Mouse (Mus musculus) MEL-GATA-1-ER (cell line): ENCODE measurements around the gene Pqlc2.

ENCODE experiments used
- DNase-seq: peaks from one replicate; pipeline ENCODE4 v3.0.0-alpha.2; 2012; ENCODE audit warnings: low read depth; ENCODE audit errors: extremely low read depth

The Pqlc2 gene

DNA sequence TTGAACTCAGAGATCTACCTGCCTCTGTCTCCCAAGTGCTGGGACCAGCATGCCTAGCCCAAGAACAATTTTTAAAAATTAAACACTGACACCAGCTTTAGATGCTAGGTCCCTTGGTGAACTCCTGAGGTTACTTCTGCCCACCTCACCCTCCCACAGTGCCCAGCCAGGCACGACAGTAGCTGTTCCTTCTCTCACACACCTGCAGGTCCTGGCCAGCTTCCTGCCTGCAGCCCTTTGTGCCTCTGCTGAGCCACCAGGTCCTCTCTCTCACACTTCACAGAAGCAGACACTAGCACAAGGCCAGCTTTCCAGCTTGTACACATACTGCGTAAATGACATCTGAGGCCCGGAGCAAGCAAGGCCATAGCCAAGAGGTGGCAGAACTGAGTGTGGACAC, 5.0 kb downstream of the Pqlc2 start:
- no peak for DNase-seq

GRCm38 (mm10) chr4:139302241-139302640, 8.3 kb downstream of the Pqlc2 start:
- no peak for DNase-seq

DNA sequence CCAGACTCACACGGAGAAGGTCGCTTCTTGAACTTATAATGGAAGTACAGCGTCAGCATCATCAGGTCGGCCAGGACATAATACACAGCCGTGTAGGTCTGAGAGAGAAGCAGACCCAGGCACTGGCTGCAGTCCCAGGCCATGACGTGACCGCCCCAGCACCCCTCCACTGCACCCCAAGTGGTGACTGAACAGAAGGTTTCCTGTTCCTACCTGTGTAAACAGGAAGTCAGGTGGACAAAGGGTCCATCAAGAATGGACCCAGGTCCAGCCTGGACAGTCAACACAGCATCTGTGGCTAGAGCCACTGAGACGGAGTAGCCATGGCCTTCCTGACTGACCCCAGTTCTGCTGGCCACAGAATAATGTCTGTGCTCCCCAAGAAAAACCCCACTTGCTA, 8.7 kb downstream of the Pqlc2 start:
- no peak for DNase-seq

DNA sequence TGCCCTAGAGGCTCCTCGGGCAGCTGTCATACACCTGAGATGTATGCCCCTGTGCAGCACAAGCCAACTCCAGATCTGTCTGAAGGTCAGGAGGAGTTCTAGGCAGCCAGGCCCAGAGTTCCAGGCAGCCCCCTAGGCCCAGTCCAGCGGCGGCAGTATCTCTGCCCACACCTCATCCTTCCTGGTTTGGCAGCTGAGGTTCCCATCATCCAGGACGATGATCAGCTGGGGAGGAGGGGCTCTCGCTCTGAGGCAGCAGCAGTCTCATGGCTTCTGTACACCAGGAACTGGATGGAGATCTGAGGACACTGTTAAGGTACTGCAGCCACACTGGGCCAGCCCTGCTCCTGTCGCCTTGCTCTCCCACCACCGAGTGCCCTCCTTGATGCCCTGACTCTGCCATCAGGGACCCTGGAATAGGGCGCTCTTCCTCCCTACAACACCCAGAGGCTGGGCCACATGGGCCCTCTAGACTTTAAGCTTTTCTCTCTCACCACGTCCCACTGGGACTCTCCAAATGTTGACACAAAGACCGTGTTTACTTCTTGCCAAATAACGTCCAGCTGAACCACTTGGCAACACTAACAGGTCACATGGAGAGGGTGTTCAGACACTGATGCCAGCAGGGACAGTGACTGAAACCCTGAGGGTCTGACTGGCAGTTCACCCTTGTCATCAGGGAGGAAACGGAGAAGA, 11.7 kb downstream of the Pqlc2 start:
- DNase-seq: no peak

- no peak for DNase-seq
Observed at GRCm38 (mm10) chr4:139297566-139297965, 12.9 kb downstream of the Pqlc2 start.

DNA sequence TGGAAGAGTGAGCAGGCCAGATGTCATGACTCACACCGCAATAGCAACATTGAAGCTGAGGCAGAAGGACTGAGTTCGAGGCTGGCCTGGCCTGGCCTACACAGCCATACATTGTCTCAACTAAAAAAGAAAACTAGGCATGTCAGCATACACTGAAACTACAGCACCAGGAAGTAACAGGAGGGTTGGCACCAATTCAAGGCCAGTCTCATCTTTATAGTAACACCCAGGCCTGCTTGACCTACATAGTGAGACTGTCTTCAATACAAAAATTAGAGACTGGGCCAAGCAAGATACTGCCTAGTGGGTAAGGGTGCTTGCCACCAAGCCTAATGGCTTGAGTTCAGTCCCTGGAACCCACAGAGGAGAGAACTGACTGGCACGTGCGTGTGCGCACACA, 18.5 kb downstream of the Pqlc2 start:
- DNase-seq: no peak

GRCm38 (mm10) chr4:139291099-139291498, 19.4 kb downstream of the Pqlc2 start:
- DNase-seq: no peak

DNA sequence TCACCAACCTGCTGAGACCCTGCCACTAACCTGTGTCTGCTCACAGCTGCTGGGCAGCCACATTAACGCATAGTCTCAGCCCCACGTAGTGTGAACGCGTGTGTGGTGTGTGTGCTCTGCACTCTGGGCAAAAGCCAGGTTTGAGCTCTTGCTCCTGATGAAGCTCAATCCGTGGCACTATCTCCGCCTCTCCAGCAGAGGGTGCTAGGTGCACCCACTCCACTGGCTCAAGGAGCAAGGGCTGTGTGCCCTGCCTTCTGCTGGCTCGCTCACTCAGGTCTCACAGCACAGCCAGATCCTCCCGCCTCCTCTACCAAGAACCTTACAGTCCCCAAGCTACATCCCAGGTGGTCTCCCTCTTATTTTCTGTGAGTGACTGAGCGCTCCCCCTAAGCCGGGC, 21.5 kb downstream of the Pqlc2 start:
- DNase-seq: no peak

GRCm38 (mm10) chr4:139287122-139287863, 23.2 kb downstream of the Pqlc2 start:
- DNase-seq: no peak

- no peak for DNase-seq
Observed at GRCm38 (mm10) chr4:139286234-139286633, 24.3 kb downstream of the Pqlc2 start.

GRCm38 (mm10) chr4:139284877-139285276, 25.6 kb downstream of the Pqlc2 start:
- no peak for DNase-seq

GRCm38 (mm10) chr4:139282955-139283417, 27.5 kb downstream of the Pqlc2 start:
- DNase-seq: no peak

- no peak for DNase-seq
Observed at GRCm38 (mm10) chr4:139281791-139282345, 28.6 kb downstream of the Pqlc2 start.

GRCm38 (mm10) chr4:139280530-139280929, 30.0 kb downstream of the Pqlc2 start:
- no peak for DNase-seq

DNA sequence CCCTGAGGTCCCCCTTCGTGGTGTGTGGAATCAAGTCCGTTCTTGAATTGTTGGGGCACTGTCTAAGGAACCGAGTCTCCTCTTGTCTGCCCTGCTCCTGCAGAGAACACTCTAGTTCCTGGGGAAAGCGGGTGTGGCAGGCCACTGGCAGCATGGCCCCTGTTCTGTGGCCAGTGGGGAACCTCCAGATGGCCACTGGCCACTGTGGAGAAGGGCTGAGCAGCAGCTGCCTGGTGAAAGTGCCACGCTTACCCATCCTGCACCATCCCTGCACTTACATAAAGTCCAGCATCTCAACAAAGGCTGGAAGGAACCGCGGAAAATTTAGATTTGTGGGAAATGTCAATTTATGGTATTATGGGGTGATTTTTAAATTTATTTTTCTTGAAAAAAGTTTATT, 34.1 kb downstream of the Pqlc2 start:
- DNase-seq: no peak

- no peak for DNase-seq
Observed at GRCm38 (mm10) chr4:139274573-139274972, 35.9 kb downstream of the Pqlc2 start.

GRCm38 (mm10) chr4:139272951-139273680, 37.4 kb downstream of the Pqlc2 start:
- no peak for DNase-seq

- no peak for DNase-seq
Observed at GRCm38 (mm10) chr4:139271562-139271961, 38.9 kb downstream of the Pqlc2 start.

GRCm38 (mm10) chr4:139270168-139270567, 40.3 kb downstream of the Pqlc2 start:
- no peak for DNase-seq

DNA sequence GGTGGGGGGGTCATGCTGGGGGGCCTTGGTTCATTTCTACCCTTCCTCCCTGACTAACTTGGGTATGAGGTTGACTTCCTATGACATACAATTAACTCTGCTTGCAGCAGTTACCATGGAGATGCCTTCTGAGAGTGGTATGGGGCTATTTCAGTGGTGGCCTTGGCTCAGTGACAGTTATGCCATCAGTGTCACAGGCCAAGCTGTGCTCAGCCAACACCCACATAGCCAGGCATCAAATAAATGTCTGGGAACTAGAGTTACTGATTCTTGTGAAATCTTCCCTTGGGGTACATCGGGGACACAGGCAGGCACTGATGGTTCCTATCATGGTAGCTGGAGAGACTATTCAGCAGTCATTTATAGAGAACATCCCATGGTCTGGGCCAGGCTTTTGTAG, 42.3 kb downstream of the Pqlc2 start:
- no peak for DNase-seq

DNA sequence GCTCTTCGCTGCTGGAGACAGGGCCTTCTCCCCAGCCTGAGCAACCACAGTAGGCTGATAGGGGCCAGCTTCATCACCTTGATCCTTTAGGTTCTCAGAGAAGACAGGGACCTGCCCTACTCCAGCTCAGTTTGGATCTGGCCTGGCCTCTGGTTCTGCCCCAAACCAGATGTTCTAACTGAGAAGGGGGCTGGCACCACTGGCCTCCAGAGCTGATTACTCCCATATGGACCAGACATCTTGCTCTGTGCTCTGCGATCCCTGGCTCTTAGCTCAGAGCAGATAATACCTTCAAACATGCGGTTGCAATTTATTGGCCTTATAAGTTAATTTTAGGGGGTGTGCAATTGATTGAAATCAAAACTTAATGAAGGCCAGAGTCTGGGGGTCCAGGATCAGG, 43.2 kb downstream of the Pqlc2 start:
- no peak for DNase-seq

DNA sequence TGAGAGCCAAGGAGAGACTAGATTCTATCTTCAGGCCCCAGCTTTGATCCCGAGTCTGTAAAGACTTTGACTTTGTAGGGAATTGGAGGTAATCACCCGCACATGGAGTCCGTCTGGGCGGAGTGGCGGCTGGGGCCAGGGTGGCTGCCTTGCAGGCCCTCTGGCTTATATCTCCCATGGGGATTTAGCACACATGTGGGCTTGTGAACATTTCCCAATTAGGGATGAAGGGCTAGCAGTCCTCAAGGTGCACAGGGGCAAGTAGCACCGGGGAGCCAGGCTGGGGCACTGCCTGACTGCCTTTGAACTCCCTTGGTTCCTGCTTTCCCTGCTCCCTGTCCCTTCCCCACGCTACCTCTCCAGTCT, 44.0 kb downstream of the Pqlc2 start:
- no peak for DNase-seq
